Mouse (Mus musculus): ENCODE results near the gene B3gat2.

Gene B3gat2

GRCm38 (mm10) chr1:23761502-23762135, at the start of gene B3gat2:
TSS of gene B3gat2 (plus strand) at chr1:23761753.
- peak; percentile 89 to 92 for DNase-seq

- no peak for DNase-seq
These were observed 41.2 kb upstream of the B3gat2 start for GRCm38 (mm10) chr1:23720326-23720725.

- no peak for DNase-seq
These were observed 40.5 kb upstream of the B3gat2 start for GRCm38 (mm10) chr1:23721036-23721435.

- no peak for DNase-seq
These were observed 38.8 kb upstream of the B3gat2 start for GRCm38 (mm10) chr1:23722469-23723372.

GRCm38 (mm10) chr1:23731324-23731723, 30.2 kb upstream of the B3gat2 start:
- DNase-seq, result no peak

- no peak for DNase-seq
These were observed 10.6 kb upstream of the B3gat2 start for GRCm38 (mm10) chr1:23750864-23751532.

- DNase-seq, result peak in 1 of 2 experiments; percentile 24
These were observed 8.5 kb upstream of the B3gat2 start for GRCm38 (mm10) chr1:23753091-23753490.

- peak in 1 of 2 experiments; percentile 43 for DNase-seq
These were observed 8.0 kb upstream of the B3gat2 start for GRCm38 (mm10) chr1:23753591-23753990.

GRCm38 (mm10) chr1:23754340-23754739, 7.2 kb upstream of the B3gat2 start:
- peak; percentile 35 to 75 for DNase-seq

GRCm38 (mm10) chr1:23754967-23755366, 6.6 kb upstream of the B3gat2 start:
- peak; percentile 66 to 85 for DNase-seq

GRCm38 (mm10) chr1:23762136-23762687, 659 bp downstream of the B3gat2 start:
- peak in 1 of 2 experiments; percentile 61 for DNase-seq

- peak; percentile 84 to 92 for DNase-seq
These were observed 1.5 kb downstream of the B3gat2 start for GRCm38 (mm10) chr1:23762782-23763630.

GRCm38 (mm10) chr1:23763726-23764125, 2.2 kb downstream of the B3gat2 start:
- peak in 1 of 2 experiments; percentile 56 for DNase-seq

- DNase-seq, result no peak
These were observed 3.2 kb downstream of the B3gat2 start for GRCm38 (mm10) chr1:23764710-23765109.

- no peak for DNase-seq
These were observed 11.5 kb downstream of the B3gat2 start for GRCm38 (mm10) chr1:23773039-23773438.

- DNase-seq, result peak; percentile 49 to 77
These were observed 31.4 kb downstream of the B3gat2 start for GRCm38 (mm10) chr1:23792737-23793533.

GRCm38 (mm10) chr1:23798306-23798705, 36.8 kb downstream of the B3gat2 start:
- peak; percentile 56 to 62 for DNase-seq

GRCm38 (mm10) chr1:23821615-23822014, 60.1 kb downstream of the B3gat2 start:
- no peak for DNase-seq

GRCm38 (mm10) chr1:23826887-23827758, 65.6 kb downstream of the B3gat2 start:
- peak; percentile 18 to 47 for DNase-seq

GRCm38 (mm10) chr1:23834246-23834645, 72.7 kb downstream of the B3gat2 start:
- DNase-seq, result no peak

All from kidney, adult 8-10 months (tissue).